Mouse (Mus musculus): ENCODE measurements at regions not wholly inside any gene's neighbourhood (a gene's known extent, or its start where the extent isn't known, plus 50 kb on each side); places are given as distances from the start of the nearest gene placed in this dataset.

DNA sequence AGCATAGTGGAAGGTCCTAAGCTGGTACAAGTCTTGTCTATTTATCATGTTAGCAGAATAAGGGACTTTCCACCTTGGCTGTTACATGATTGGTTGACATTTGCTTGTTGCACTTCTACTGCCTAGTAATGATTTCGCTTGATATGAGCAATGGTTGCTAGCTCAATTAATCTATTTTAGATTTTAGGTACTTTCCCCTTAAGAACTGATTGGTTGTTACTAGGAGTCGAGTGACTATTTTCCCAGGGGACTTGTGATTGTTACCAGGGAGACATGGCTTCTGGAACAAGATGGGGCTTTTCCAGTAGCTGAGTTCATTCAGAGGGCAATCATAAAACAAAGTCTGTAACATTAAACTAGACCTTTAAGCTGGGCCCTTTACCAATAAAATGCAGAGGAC lies 100.9 kb downstream of the Nup35 start:
- no peak for DNase-seq (ENCODE audit: extremely low spot score in 1 of 2, low spot score in 1 of 2)

DNA sequence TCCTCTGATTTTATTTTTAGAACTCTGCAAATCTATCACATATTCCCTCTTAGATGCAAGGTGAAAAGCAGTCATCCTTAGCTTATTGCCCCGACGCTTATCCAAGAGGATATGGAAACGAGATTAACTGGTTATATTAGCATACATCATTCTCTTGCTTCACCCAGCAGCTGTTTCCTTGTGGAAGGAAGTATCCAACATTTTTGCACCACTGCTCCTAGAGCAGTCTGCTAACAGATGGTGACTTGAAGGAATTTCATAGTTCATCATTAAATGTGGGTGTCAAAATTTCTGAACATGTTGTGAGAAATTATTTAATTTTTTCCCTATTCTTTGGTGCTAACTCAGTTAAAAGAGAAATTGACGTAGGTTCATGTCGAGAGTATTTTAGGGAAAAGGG lies 107.0 kb downstream of the Nup35 start:
- DNase-seq (ENCODE audit: extremely low spot score in 1 of 2, low spot score in 1 of 2), result peak in 1 of 2 experiments; percentile 32

DNA sequence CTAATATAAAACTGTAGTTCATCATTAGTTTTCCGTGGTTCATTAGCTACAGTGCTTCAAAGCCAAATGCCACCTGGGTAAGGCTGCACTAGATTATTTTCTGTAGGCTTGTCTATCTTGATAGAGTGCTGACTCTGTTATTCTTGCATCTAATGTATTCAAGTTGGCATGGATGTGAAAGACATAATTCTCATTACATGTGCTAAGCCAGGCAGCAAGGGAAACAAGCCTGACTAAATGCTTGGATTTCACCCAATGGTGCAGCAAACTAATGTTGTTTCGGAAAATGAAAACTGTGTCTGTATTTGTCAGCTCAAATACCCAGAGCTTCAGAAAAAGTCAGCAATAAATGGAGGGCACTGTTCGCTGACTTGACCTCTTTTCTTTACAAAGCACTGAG lies 114.3 kb downstream of the Nup35 start:
- DNase-seq (ENCODE audit: extremely low spot score in 1 of 2, low spot score in 1 of 2), result peak; percentile 13 to 34

DNA sequence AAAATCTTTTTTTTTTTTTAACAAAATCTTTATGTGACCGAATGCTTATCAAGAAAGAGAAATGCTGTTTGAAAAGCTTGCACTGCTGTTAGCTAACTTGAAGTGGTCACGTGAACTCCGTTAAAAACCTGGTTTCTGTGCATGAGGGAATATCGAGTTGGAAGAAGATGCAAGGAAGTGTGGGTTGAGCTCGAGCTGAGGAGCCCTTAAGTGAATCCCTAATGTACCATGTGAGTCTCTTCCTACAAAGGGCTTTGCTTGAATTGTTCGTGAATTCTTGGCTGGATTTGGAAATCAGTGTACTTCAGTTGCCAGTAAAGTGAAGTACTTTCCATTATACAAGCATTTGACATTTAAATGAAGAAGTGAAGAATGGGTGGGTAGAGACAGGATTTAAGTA lies 129.7 kb downstream of the Nup35 start:
- DNase-seq (ENCODE audit: extremely low spot score in 1 of 2, low spot score in 1 of 2), result peak in 1 of 2 experiments; percentile 11

DNA sequence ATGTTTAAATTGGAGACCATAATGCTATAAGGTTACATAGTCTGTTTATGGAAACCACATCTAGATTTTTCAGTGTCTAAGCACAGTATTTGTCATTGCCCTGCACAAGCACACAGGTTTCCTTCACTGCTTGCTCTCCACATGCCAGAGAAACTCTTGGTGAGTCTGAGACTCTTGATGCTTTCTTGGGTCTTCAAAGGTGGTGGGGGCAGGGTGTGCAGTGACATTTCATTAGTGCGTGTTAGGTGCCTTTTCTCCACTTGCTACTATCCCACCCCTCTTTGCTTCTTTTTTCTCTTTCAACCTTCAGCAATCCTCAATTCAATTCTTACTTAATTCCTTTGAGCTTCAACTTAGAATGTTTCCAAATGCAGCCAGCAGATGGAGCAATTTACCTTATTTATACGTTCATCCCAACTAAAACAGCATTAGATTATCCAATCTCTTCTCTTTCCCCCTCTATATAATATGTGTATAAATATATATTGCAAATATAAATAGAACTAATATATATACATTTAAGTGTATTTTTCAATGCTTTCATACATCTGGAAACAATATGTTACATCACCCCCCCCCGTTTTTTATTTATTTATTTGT lies 145.1 kb downstream of the Nup35 start:
- peak; percentile 28 to 89 for DNase-seq (ENCODE audit: extremely low spot score in 1 of 2, low spot score in 1 of 2)

DNA sequence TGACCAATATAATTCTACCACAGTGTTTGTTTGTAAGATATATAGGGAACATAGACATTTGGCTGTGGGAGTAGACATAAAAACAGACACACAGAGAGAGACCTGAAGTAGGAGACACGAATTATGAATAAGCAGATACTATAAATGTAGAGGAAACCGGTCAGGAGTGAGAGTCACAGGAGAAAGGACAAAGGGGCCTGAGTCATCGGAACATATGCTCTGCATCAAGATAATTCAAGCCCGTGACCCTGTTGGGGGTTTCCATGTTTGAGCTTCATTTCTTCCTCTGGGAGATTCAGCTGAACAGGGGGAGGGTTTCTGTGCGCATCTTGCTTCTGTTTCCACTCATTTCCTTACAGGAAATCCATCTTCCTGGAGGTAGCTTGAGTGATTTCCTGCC lies 154.1 kb downstream of the Nup35 start:
- DNase-seq (ENCODE audit: extremely low spot score in 1 of 2, low spot score in 1 of 2), result peak in 1 of 2 experiments; percentile 12

DNA sequence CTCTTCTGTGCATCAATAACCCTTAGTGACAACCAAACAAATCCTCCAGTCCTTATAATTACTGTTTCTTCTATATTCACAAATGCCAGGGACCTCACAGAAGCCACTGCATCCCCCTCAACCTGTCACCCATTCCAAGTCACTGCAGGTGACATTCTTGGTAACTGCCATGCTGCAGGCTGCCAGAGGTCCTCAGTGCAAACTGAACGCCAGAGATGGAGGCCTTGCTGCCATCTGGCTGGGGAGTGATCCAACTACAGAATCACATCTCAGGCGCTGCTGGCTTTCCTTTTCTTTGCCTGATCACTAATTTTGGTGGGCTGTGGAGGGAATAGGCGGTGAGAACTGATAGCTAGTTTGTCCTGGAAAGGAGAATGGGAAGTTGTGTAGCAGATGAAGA lies 155.4 kb downstream of the Nup35 start:
- DNase-seq (ENCODE audit: extremely low spot score in 1 of 2, low spot score in 1 of 2), result no peak

DNA sequence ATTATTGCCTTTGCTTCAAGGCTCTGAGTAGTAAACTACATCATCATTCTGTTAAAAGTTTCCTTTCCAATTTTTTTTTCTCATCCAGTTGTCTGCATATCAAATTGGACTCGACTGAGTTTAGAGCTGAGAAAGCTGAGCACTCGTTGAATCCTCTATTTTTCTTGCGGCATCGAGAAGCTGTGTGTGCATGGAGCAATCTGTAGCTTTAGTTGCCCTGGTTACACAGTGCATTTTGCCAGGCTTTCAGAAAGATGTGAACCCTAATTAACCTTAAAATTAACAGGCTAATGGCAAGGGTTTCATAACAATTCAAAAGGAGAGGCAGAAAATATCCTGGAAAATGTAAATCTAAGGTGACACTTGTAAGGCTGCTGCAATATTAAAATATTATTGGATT lies 169.3 kb downstream of the Nup35 start:
- DNase-seq (ENCODE audit: extremely low spot score in 1 of 2, low spot score in 1 of 2), result no peak

DNA sequence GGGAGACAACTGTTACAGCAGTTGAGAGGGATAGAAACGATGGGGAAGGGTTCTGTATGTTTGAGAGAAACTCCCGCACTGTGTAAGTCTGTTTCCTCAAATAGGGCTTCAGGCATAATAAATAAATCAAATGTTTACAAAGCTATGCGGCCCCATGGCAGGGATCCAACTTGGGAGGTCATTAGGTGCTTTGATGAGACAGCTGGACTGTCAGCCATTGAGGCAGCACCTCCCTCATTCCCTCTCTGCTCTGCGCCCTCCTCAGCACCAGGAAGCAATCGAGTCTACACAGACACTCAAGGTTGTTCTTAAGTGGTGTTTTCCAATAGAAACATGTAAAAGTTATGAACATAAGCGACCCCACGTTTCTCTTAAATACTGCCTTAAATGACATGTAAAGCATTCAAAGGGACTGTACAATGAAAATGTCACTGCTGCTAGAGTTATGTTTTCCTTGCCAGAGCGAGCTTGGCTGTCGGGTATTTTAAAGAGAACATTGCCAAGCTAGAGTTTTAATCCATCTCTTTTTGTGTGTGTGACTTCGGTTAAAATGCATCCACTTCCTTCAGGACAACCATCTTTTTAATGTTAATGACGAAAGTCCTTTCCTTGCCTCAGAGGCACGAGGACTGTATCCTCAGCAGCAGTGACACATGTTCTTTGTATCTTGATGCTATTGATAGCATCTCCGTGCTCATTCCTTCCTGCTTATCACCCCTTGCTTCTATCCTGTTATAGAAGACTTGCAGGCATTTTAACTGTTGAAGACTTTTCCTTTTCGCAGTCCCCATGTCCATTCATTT lies 176.5 kb downstream of the Nup35 start:
- DNase-seq (ENCODE audit: extremely low spot score in 1 of 2, low spot score in 1 of 2), result no peak

DNA sequence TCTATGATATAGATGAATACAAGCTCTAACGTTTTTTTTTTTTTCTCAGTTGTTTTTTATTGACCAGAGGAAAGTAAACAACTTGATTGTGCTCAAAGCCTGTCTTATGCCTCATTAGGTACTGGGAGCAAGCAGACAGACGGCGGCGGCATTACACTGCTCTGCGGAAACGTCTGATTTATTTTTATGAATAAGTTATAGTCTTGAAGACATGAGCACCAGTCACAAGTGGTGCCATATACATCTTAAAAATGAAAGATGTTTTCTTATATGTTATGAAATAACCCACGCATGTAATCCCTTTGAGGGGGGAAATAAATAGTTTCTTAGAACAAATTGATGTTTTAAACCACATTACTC lies 177.1 kb downstream of the Nup35 start:
- DNase-seq (ENCODE audit: extremely low spot score in 1 of 2, low spot score in 1 of 2), result no peak

DNA sequence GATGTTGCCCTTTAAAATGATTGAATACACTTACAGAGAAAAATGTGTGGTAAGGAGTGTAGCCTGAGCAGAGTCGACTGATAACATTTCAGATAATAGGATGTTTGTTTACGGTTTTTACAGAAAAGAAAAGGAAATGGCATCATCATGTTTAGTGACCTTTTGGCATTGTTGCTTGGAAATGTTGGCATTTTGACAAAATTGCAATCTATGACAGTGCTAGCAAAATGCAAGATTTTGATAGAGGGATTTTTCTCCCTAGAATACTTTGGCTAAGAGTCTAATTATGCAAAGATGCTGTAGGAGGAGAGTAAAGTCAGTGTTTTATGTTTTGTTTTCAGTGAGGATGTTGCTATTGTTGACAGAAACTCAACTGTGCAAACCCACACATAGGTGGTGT lies 202.2 kb downstream of the Nup35 start:
- DNase-seq (ENCODE audit: extremely low spot score in 1 of 2, low spot score in 1 of 2), result no peak

DNA sequence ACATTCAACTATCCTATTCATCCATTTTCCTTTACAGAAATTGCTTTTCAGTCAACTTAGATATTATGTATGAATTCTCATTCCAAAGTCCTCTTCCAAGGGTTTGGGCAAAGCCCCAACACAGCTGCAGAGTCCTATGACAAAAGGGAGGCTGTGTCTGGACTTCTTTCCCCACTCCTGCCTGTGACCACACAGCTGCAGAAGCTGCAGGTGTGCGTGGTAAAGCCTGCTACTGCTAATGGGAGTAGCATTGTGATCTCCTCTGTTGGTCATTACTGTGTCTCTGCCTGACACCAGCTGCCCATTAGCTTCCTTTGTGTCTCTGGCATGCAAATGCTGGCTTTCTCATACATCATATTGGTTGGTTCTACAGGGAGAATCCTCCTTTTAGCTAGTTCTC lies 234.0 kb downstream of the Nup35 start:
- DNase-seq (ENCODE audit: extremely low spot score in 1 of 2, low spot score in 1 of 2), result peak; percentile 11 to 17

DNA sequence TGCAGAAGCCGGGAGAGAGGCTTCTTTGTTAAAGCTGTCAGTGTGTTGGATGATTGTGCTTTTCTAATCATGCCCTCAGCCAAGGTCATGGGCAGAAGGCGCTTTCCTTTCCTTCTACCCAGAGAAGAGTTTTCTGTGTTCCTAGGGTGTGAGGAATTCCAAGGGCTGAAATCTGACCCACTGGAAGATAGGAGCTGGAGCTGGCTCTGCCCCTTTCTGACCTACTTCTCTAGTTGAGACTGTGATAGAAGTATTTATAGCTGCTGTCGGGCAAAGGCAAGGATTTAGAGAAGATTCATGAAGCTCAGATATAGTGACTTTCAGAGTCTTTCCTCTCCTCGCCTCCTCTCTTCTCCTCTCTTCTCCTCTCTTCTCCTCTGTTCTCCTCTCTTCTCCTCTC lies 238.2 kb downstream of the Nup35 start:
- DNase-seq (ENCODE audit: extremely low spot score in 1 of 2, low spot score in 1 of 2), result no peak

DNA sequence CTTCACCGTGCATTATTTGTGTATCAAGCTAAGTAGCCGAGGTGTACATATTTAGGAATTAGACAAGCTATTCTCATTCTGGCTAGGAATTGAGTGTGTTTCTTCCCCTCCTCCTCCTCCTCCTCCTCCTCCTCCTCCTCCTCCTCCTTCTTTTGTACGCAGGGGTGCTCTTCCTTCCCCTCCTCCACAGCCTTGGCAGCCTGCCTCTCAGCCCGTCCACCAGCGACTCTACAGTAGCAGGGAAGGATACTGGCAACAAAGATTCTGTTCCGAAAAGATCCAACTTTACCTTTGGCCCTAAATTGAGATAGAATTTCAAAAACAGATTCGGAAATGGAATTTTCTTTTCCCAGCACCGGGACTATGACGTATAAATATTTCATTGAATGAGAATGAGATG lies 253.0 kb downstream of the Nup35 start:
- DNase-seq (ENCODE audit: extremely low spot score in 1 of 2, low spot score in 1 of 2), result peak in 1 of 2 experiments; percentile 11

DNA sequence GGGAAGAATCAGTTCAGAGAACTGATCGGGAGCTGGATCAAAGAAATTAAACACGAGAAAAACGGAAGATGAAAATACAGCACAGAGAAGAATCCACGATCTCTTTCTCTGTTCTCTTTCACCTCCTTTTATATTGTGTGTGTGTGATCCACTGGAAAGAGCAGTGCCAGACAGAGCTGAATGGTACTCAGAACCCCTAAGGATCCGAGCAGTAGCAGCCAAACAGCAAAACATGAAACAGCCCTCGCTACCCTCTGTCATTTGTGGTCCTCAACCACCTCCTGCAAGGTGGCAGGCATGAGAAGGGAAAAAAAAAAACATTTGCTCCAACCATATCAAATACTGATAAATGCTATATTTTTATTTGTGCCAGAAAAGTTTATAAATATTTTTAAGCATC lies 253.4 kb downstream of the Nup35 start:
- DNase-seq (ENCODE audit: extremely low spot score in 1 of 2, low spot score in 1 of 2), result peak in 1 of 2 experiments; percentile 2

DNA sequence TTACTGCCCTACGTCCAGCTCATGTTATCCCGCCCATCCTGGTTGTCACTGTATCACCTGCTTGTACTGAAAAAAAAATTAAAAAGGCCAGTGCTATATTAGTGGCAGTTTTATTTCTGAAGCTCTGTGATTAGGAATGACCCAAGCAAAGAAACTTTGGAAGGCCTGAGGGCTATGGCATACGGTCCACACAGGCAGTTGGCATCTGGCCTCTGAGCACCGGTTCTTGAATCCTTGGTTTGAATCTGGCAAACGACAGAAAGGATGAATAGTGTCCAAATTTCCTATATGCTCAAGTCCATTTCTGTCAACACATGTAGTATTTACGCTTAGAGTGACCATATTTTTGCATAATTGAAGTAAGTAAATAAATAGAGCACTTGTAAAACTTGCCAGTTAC lies 254.3 kb downstream of the Nup35 start:
- DNase-seq (ENCODE audit: extremely low spot score in 1 of 2, low spot score in 1 of 2), result no peak

DNA sequence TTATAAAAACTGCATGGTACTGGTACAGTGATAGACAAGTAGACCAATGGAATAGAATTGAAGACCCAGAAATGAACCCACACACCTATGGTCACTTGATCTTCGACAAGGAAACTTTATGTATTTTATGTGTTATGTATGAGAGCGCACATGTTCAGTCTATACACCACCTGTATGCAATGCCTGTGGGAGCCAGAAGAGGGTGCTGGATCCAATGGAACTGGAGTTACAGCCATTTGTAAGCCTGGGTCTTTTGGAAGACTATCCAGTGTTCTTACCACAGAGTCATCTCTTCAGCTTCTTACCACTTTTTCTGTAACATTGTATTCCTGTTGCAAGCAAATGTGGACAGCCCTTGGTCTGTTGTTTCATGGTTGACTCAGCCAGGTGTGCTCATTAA lies 261.4 kb downstream of the Nup35 start:
- DNase-seq (ENCODE audit: extremely low spot score in 1 of 2, low spot score in 1 of 2), result no peak

DNA sequence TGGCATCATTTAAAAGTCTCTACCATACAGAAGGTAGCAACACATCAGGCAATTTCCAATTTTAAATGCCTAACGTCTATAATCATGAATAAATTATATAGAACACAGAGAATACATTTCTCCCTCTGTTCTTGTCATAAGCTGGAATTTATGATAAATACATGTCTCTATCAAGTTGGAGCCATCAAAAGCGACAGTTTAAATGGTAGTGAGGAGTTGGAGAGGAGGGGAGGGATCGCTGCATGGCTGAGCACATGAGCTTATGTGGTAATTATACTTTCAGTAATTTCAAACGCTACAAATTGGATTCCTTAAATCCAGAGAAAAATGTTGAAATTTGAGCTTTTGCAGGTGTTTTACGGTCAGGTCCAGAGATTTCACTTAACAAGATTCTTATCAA lies 267.2 kb downstream of the Nup35 start:
- DNase-seq (ENCODE audit: extremely low spot score in 1 of 2, low spot score in 1 of 2), result no peak

DNA sequence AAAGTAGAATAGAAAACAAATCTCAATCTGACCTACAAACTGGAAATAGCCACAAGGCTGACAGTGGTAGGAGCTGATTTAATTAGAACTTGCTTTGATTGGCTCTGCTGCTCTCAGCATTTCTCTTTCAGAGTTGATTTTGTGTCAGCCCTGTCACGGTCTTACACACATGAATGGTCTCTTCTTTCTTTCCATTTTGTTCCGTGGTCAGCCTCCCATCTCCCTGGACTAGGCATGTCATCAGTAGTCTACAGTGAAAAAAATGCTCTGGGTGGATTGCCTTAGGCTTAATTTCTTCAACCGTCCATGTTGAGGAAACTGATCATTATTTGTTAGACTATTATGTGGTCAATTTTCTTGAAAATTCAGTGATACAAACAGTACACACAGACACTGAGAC lies 285.0 kb downstream of the Nup35 start:
- DNase-seq (ENCODE audit: extremely low spot score in 1 of 2, low spot score in 1 of 2), result no peak

DNA sequence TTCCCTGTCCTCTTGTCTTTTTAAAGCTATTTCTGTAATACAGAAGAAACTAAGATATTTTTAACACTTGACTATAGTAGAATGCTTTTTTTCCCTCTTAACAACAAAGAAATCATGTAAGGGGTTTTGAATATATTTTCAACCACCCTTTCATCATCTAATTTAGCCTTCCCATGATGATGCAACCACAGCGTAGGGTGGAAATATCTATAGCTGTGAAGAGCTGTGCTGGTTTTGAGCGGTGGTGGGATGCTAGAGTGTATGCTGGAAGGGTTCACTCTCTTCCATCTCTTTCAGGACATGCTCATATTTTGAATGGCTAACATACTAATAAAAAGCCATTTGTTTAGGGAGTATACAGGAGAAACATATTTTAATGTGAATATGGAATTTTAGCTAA lies 296.4 kb downstream of the Nup35 start:
- peak in 1 of 2 experiments; percentile 25 for DNase-seq (ENCODE audit: extremely low spot score in 1 of 2, low spot score in 1 of 2)

DNA sequence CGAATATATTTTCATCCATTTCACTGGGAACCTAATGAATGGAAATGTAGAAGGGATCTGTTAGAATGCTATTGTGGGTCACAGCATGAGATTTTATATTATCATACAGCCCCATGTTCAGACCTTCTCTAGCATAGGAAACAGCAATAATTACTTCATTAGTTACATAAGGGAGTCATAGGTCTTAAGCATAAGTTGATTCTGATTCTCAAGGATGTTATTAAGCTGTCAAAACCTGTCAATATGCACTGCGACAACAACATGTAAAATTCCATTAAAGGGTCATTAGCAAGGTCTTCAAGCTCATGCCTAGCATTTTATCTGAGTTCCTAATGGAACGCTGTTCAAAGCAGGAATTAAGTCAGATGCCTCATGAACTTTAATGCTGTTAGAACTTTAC lies 328.5 kb downstream of the Nup35 start:
- no peak for DNase-seq (ENCODE audit: extremely low spot score in 1 of 2, low spot score in 1 of 2)

DNA sequence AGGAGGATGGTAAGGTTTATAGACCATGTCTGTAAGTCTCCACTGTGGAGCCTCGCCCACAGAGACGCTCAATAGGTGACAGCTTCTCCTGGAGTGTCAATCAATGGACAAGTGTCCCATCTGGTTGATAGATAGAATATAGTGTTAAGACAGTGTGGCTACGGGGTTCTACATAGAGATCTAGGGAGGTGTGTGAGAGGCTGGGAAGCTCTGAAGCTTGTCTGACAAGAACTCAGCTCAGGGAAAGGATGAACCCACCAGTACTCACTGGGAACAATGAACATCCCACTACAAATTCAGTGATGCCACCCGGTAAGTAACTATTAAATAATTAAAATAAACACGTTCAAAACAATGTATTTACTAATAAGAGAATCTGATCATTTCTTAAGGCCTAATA lies 349.7 kb downstream of the Nup35 start:
- DNase-seq (ENCODE audit: extremely low spot score in 1 of 2, low spot score in 1 of 2), result no peak

DNA sequence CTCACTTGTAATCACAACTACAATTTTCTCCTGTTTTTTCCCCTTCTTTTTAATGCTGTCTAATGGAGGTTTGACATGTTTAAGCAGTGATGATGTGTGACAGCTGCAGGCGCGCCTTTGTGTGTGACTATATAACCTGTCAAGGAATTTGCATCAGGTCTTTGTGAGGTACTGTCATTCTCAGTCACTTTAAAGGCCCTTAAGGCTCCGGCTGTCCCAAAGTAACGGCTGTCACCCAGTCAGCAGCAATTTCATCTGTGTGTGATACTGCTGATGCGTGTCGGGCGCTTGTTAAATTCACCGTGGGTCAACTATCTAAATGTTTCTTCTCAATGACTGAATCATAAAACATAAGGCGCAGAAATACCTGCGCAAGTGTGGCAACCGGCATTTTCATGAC lies 350.2 kb downstream of the Nup35 start:
- no peak for DNase-seq (ENCODE audit: extremely low spot score in 1 of 2, low spot score in 1 of 2)
